Mouse (Mus musculus) bone marrow, adult 2 months (tissue): Measurements from ENCODE around the gene Agtpbp1. TPM values are rescaled to one million over a fixed set of nuclear protein-coding genes. Genes with fewer than 3 reads are reported as not detected.

ENCODE experiments used
- H3K27ac ChIP-seq: fragments of 200-500 bp; 2 replicates; pipeline ENCODE4 v1.5.1; 2012; ENCODE audit warnings: low read depth, mild to moderate bottlenecking, control low read depth, inconsistent platforms, low read length; ENCODE audit not compliant: control insufficient read depth, poor library complexity, insufficient read depth
- H3K4me1 ChIP-seq: fragments of 200-500 bp; 2 replicates; pipeline ENCODE4 v1.6.1; 2011; ENCODE audit warnings: low read length; ENCODE audit not compliant: control insufficient read depth, insufficient read depth
- H3K4me3 ChIP-seq: fragments of 200-500 bp; replicated peaks from 2 replicates; pipeline ENCODE3; 2011; ENCODE audit warnings: mild to moderate bottlenecking, low read depth, low read length, control low read depth; ENCODE audit not compliant: control insufficient read depth
- CTCF ChIP-seq: fragments of 200-500 bp; IDR thresholded peaks from 2 replicates; pipeline ENCODE4 v1.5.1; 2011; ENCODE audit warnings: low read length, control low read depth; ENCODE audit not compliant: control insufficient read depth, insufficient read depth
- POLR2A ChIP-seq: fragments of 200-500 bp; IDR thresholded peaks from 2 replicates; pipeline ENCODE4 v1.6.1; 2011; ENCODE audit warnings: low read depth, mild to moderate bottlenecking, control low read depth, low read length, borderline replicate concordance; ENCODE audit not compliant: control insufficient read depth
- WGBS: fragments of 180-500 bp; shearing (Covaris S2); methylation state at CpG from one replicate; pipeline ENCODE4 v1.1.7; 2018; 5-methylcytosine and 5-hydroxymethylcytosine counted together
- polyA plus RNA-seq: library from polyadenylated mRNA; stranded (reverse); fragments of >200 nt; gene quantifications from 2 replicates; pipeline ENCODE4 v1.2.4, GENCODE M21; 2011; ENCODE audit warnings: low replicate concordance; ENCODE audit not compliant: missing spikeins, insufficient read depth, insufficient read length

The Agtpbp1 gene
- polyA plus RNA-seq, 1 experiment, result 56.6 TPM

DNA sequence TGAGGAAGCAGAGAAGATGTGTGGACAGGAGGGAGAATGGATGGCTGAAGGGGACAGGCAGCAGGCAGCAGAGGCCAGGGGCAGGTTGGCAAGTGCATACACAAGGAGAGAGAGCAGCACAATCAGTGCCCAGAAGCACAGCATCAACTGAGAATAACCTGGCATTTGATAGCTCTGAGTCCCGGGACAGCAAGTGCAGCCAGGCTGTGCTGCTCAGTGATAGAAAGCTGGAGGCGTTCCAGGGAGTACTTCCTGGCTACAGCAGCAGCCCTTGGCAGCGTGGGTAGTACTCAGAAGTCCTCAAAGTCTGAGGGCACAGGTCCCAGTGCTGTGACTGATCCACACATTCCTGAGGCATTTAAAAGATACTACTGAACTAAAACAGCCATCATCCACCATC is 117.4 kb downstream of the Agtpbp1 start:
- 37% methylated on average over 3 of the region's 3 CpGs for WGBS
- Histone ChIP-seq H3K4me3 (no peak overlapping the region), H3K4me1 (no peaks in the 10 kb centered on the region), H3K27ac (no peak overlapping the region)
- TF ChIP-seq POLR2A (no peak), CTCF (no peak)

DNA sequence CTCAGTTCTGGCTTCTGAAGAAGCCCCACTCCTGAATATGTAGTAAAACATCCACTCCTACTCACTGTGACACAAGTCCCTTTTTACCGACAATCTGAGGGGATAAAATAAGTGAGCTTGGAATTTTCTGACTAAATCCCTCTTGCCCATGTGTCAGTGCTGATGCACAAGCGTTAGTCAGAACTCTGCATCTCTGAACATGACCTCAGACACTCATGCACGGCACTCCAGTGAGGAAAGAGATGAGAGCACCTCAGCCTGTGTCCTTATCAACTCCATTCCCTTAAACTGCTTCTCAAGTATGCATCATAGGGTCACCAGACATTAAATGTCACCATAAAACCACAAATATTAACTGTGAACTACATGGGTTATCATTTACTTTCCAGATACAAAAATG is 124.1 kb downstream of the Agtpbp1 start:
- H3K4me1 ChIP-seq, result peaks cover 2% of the 10 kb centered on the region; the same call in 1 of the 2 replicates
- TF ChIP-seq CTCF (no peak), POLR2A (no peak)
- WGBS, result 75% methylated on average over 3 of the region's 3 CpGs
- no peak overlapping the region for H3K27ac ChIP-seq
- H3K4me3 ChIP-seq, result no peak overlapping the region

DNA sequence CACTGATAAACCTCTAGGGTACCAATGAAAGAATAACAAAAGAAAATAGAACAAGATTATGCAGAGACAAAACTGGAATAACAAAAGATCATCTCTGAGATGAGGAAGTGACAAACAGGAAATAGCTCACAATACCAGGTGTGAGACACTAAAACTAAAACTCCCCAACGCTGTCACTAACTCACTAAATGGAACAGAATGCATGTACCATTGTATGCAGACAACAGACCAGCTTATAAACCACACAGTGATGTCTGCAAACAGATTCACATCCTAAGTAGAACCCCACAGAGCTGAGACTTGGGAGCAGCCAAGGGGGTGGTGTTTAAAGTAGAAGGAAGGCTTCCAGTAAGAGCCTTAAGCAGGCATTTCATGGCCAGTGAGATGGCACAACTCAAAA is 128.8 kb downstream of the Agtpbp1 start:
- TF ChIP-seq CTCF (no peak), POLR2A (no peak)
- no peak overlapping the region for H3K4me3 ChIP-seq
- H3K4me1 ChIP-seq, result peaks cover 2% of the 10 kb centered on the region; the same call in 1 of the 2 replicates
- WGBS, result 51% methylated on average over 1 of the region's 1 CpGs
- H3K27ac ChIP-seq, result peak overlapping the region; percentile 63; the same call in 1 of the 2 replicates

DNA sequence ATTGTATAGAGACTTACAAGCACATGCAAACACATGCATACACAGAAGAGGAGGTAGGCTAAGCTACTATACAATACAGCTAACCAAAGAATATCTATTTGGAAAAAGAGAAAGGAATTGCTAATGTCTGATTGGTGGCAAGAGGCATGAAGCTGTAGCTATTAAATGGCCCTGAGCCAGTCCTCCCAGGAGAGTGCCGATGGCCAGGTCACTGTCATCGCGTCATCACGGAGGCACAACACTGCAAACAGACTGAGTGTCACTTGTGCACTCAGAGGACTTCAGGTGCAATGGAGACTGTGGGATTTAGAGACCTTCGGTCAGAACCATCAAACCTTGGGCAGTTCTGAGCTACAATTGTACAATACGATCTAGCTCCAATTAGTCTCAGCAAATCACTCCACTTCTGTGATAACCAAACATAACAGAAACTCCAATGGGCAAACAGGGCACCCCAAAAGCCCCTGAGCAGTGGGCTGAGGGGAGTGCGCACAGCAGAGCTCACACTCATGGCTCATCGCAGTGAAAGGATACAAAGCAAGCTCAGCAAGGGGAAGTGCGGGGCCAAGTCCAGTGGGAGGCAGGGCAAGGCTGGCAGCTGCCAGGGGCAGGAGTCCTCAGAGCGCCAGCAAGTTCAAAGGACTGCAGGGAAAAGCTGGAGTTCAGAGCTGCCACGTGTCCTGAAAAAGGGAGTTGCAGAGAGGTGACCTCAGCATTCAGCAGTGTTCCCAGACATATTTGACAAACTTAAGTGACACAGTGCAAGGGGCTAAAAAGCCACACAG is 130.8 kb downstream of the Agtpbp1 start:
- H3K4me3 ChIP-seq, result no peak overlapping the region
- TF ChIP-seq CTCF, result no peak
- no peak for TF ChIP-seq POLR2A
- no peak overlapping the region for H3K27ac ChIP-seq
- WGBS, result 87% methylated on average over 11 of the region's 11 CpGs
- peaks cover 2% of the 10 kb centered on the region; the same call in 1 of the 2 replicates for H3K4me1 ChIP-seq

DNA sequence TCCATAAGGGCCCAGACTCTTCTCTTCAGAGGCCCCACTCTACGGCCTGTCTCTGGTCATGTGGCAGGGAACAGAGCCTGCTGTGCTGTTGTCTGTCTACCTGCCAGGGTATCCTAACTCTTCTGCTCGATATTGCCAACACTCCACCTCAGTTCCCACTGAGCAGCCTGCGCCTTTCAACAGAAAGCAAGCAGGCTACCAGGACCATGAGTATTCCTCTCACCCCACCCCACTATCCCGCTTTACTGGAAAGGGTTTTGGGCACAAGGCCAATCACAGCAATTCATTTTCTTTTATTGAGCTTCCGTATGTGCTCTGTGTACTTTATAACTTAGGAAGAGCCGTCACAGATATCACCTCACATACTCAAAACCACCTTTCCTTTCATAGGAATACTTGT is 131.4 kb downstream of the Agtpbp1 start:
- 86% methylated on average over 6 of the region's 6 CpGs for WGBS
- Histone ChIP-seq H3K27ac (no peak overlapping the region), H3K4me1 (peaks cover 2% of the 10 kb centered on the region; the same call in 1 of the 2 replicates), H3K4me3 (no peak overlapping the region)
- TF ChIP-seq CTCF, result no peak

DNA sequence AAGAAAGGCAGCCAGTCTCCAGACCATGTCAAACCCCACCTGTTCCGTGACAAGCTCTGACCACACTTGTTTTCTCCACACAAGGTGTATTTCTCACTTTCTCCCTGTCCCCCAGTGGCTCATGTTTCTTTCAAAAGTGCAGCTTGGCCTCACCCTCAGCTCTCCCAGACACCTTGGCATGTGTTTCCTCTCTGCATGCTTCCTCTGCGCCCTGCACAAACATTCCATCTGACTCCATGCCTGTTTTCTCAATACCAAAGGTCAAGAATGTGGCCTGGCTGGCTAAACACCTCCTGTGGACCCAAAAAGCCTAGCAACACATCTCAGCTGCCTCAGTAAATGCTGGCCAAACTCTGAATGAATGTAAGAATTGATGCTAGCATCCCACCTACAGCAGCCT is 132.0 kb downstream of the Agtpbp1 start:
- no peak overlapping the region for H3K27ac ChIP-seq
- 87% methylated on average over 2 of the region's 2 CpGs for WGBS
- H3K4me3 ChIP-seq, result no peak overlapping the region
- TF ChIP-seq POLR2A (no peak), CTCF (no peak)
- H3K4me1 ChIP-seq, result peaks cover 2% of the 10 kb centered on the region; the same call in 1 of the 2 replicates

DNA sequence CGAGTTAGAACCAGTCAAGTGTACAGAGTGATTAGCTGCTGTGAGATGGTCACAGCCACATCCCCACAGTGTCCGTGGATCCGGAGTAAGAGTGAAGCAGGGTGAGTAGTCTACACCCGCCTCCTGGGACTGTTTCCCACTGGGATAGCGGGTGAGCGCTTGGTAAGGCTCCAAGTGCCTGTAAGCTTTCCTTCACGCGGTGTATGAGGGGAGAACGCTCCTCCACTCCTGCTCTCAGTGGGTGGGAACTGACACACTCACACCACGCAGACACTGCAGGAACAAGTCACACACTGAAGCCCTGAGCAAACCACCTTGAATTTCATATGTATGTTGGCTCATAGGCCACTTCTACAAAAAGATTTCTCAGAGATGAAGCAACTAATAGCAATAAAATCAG is 134.2 kb downstream of the Agtpbp1 start:
- no peak for TF ChIP-seq POLR2A
- no peak for TF ChIP-seq CTCF
- WGBS, result 84% methylated on average over 10 of the region's 10 CpGs
- Histone ChIP-seq H3K27ac (no peak overlapping the region), H3K4me3 (no peak overlapping the region), H3K4me1 (peaks cover 2% of the 10 kb centered on the region; the same call in 1 of the 2 replicates)

DNA sequence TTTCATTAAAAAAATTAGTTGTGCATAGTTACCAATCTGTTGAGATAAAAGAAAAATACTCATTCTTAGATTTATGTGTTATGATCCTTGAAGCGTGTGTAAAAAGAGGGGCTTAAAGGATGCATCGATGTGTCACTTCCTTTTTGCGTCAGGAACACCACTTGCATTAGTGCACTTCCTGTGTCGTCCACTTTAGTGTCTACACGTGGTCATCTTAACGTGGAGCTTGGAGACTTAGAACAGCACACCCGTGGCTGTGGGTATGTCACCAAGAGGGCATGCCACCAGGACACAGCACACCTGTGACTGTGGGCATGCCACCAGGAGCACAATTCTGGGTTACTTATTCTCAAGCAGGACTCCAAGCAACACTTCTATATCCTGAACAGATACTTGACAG is 137.9 kb downstream of the Agtpbp1 start:
- Histone ChIP-seq H3K4me1 (peaks cover 2% of the 10 kb centered on the region; the same call in 1 of the 2 replicates), H3K27ac (no peak overlapping the region), H3K4me3 (no peak overlapping the region)
- TF ChIP-seq CTCF (no peak), POLR2A (no peak)
- 31% methylated on average over 7 of the region's 7 CpGs for WGBS

DNA sequence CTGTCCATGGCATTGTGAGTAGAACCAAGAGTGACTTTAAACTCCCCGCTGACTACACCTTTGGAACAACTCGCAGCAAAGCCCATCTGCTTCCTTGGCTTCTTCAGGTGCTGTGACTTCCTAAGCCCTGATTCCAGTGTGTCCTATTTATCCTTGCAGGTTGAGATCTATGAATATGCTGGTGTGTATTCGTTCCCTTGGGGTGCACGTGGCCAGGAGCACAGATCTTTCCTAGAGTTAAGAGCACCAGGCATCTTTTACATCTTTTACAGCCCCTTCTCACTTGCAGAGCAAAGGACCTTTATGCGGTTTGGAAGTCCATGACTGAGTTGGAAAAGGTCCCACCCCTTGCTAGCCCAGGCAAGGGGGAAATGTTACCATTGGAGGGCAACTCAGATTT is 139.8 kb downstream of the Agtpbp1 start:
- WGBS, result 81% methylated on average over 5 of the region's 5 CpGs
- no peak for TF ChIP-seq POLR2A
- no peak for TF ChIP-seq CTCF
- Histone ChIP-seq H3K4me3 (no peak overlapping the region), H3K27ac (no peak overlapping the region), H3K4me1 (peaks cover 2% of the 10 kb centered on the region; the same call in 1 of the 2 replicates)
